Mouse (Mus musculus) myocyte (in vitro differentiated cells): Measurements from ENCODE around the gene Ncr1. TPM values are rescaled to one million over a fixed set of nuclear protein-coding genes. Genes with fewer than 3 reads are reported as not detected.

Experiments used
- H3K27me3 ChIP-seq: one replicate; pipeline ENCODE4 v1.6.1; 2011; ENCODE audit not compliant: control insufficient read depth, insufficient read depth, insufficient read length
- H3K36me3 ChIP-seq: one replicate; pipeline ENCODE4 v1.6.1; 2011; ENCODE audit not compliant: control insufficient read depth, insufficient read depth
- H3K4me2 ChIP-seq: one replicate; pipeline ENCODE4 v1.6.1; 2011; ENCODE audit warnings: low read depth, control low read depth
- H3K4me3 ChIP-seq: one replicate; pipeline ENCODE4 v1.5.1; 2011; ENCODE audit warnings: mild to moderate bottlenecking, control low read depth, moderate library complexity
- H3K79me2 ChIP-seq: one replicate; pipeline ENCODE4 v1.6.1; 2011; ENCODE audit not compliant: control insufficient read depth, insufficient read depth
- H3ac ChIP-seq: one replicate; pipeline ENCODE4 v1.6.1; 2011; ENCODE audit not compliant: control insufficient read depth, insufficient read length
- CEBPB ChIP-seq: IDR thresholded peaks from 2 replicates; pipeline ENCODE4 v1.6.1; 2011; ENCODE audit warnings: mild to moderate bottlenecking, moderate library complexity; ENCODE audit not compliant: poor library complexity, insufficient read depth, severe bottlenecking
- E2F4 ChIP-seq: IDR thresholded peaks from one replicate; pipeline ENCODE4 v1.6.1; 2011; ENCODE audit warnings: mild to moderate bottlenecking, control low read depth, moderate library complexity; ENCODE audit not compliant: insufficient read depth
- MAX ChIP-seq: IDR thresholded peaks from one replicate; pipeline ENCODE4 v1.6.1; 2011; ENCODE audit warnings: low read depth, mild to moderate bottlenecking, control low read depth
- MYOD1 ChIP-seq, 3 experiments: IDR thresholded peaks; one replicate each; pipeline ENCODE4 v1.6.1; 2011; ENCODE audit warnings: control low read depth in 2 of 3, low read depth in 2 of 3, mild to moderate bottlenecking in 2 of 3, moderate library complexity in 1 of 3; ENCODE audit not compliant: insufficient read length in 2 of 3, control insufficient read depth in 1 of 3
- MYOG ChIP-seq, 3 experiments: IDR thresholded peaks; one replicate each; pipeline ENCODE4 v1.6.1; 2011; ENCODE audit warnings: control low read depth in 2 of 3, low read depth in 2 of 3, mild to moderate bottlenecking in 2 of 3; ENCODE audit not compliant: insufficient read length in 2 of 3, control insufficient read depth in 1 of 3, insufficient read depth in 1 of 3
- POLR2A ChIP-seq: IDR thresholded peaks from one replicate; pipeline ENCODE4 v1.6.1; 2011; ENCODE audit warnings: low read depth, mild to moderate bottlenecking, control low read depth, moderate library complexity; ENCODE audit not compliant: insufficient read length
- POLR2AphosphoS2 ChIP-seq: IDR thresholded peaks from one replicate; pipeline ENCODE4 v1.6.1; 2011; ENCODE audit warnings: low read depth, control low read depth; ENCODE audit not compliant: insufficient read length
- REST ChIP-seq: IDR thresholded peaks from one replicate; pipeline ENCODE4 v1.6.1; 2011; ENCODE audit warnings: mild to moderate bottlenecking, control low read depth, moderate library complexity; ENCODE audit not compliant: insufficient read depth, insufficient read length
- SRF ChIP-seq: IDR thresholded peaks from one replicate; pipeline ENCODE4 v1.6.1; 2011; ENCODE audit warnings: low read depth; ENCODE audit not compliant: control insufficient read depth, insufficient read length
- TCF12 ChIP-seq: IDR thresholded peaks from one replicate; pipeline ENCODE4 v1.6.1; 2011; ENCODE audit warnings: mild to moderate bottlenecking, control low read depth; ENCODE audit not compliant: poor library complexity, insufficient read depth, severe bottlenecking
- TCF3 ChIP-seq: IDR thresholded peaks from one replicate; pipeline ENCODE4 v1.6.1; 2011; ENCODE audit warnings: low read depth, control low read depth; ENCODE audit not compliant: insufficient read length
- USF1 ChIP-seq: IDR thresholded peaks from one replicate; pipeline ENCODE4 v1.6.1; 2011; ENCODE audit warnings: low read depth, mild to moderate bottlenecking, control low read depth, moderate library complexity
- polyA plus RNA-seq: library from polyadenylated mRNA; unstranded; fragments of >200 nt; fragmentation: generic; extraction: Trizol; gene quantifications from one replicate; pipeline ENCODE4 v1.2.1, GENCODE M21; 2012; ENCODE audit warnings: missing spikeins

The Ncr1 gene
- polyA plus RNA-seq, 1 experiment, result not detected

- Histone ChIP-seq H3K36me3 (no peaks in the 10 kb centered on the region), H3K4me3 (no peak overlapping the region), H3K79me2 (no peaks in the 10 kb centered on the region), H3K4me2 (no peak overlapping the region), H3ac (no peak overlapping the region), H3K27me3 (no peaks in the 10 kb centered on the region)
- TF ChIP-seq REST (no peak), TCF3 (no peak), POLR2AphosphoS2 (no peak), E2F4 (no peak), POLR2A (no peak), TCF12 (no peak), MYOD1 (IDR thresholded peaks at IDR 0.05; ENCODE audit: control insufficient read depth in 1 of 3, insufficient read length in 2 of 3, low read depth in 2 of 3) (no peak), MAX (no peak), CEBPB (no peak), MYOG (IDR thresholded peaks at IDR 0.05; ENCODE audit: control insufficient read depth in 1 of 3, insufficient read depth in 1 of 3, insufficient read length in 2 of 3, low read depth in 2 of 3) (no peak), SRF (no peak), USF1 (no peak)
These were observed 14.2 kb upstream of the Ncr1 start for GRCm38 (mm10) chr7:4323301-4323700.

- Histone ChIP-seq H3K79me2 (no peaks in the 10 kb centered on the region), H3K4me2 (no peak overlapping the region), H3ac (no peak overlapping the region)
These were observed 36.0 kb downstream of the Ncr1 start for GRCm38 (mm10) chr7:4373521-4373920.

More at GRCm38 (mm10) chr7:4373521-4373920, 36.0 kb downstream of the Ncr1 start:
- Histone ChIP-seq H3K36me3 (no peaks in the 10 kb centered on the region), H3K4me3 (no peak overlapping the region), H3K27me3 (no peaks in the 10 kb centered on the region)
- TF ChIP-seq SRF, result no peak
- TF ChIP-seq TCF3, result no peak
- no peak for TF ChIP-seq REST
- no peak for TF ChIP-seq POLR2AphosphoS2
- no peak for TF ChIP-seq CEBPB
- TF ChIP-seq MAX, result no peak
- no peak for TF ChIP-seq MYOD1 (IDR thresholded peaks at IDR 0.05; ENCODE audit: control insufficient read depth in 1 of 3, insufficient read length in 2 of 3, low read depth in 2 of 3)
- TF ChIP-seq MYOG (IDR thresholded peaks at IDR 0.05; ENCODE audit: control insufficient read depth in 1 of 3, insufficient read depth in 1 of 3, insufficient read length in 2 of 3, low read depth in 2 of 3), result no peak
- TF ChIP-seq POLR2A, result no peak
- no peak for TF ChIP-seq TCF12
- TF ChIP-seq USF1, result no peak
- no peak for TF ChIP-seq E2F4

Other genes starting within 250 kb of the Ncr1 start
- 0.10 TPM for gene Ttyh1, start 218.3 kb upstream of the Ncr1 start, polyA plus RNA-seq
- 33.3 TPM for gene Leng8, start 200.7 kb upstream of the Ncr1 start, polyA plus RNA-seq
- gene Leng9, start 187.3 kb upstream of the Ncr1 start, polyA plus RNA-seq, result 3.2 TPM
- 26.5 TPM for gene Cdc42ep5, start 172.9 kb upstream of the Ncr1 start, polyA plus RNA-seq
- not detected for gene Lilra5, start 100.0 kb upstream of the Ncr1 start, polyA plus RNA-seq
- gene Gp6, start 60.0 kb downstream of the Ncr1 start, polyA plus RNA-seq, result not detected
- gene Rdh13, start 107.9 kb downstream of the Ncr1 start, polyA plus RNA-seq, result 16.4 TPM
- gene Eps8l1, start 123.0 kb downstream of the Ncr1 start, polyA plus RNA-seq, result 0.12 TPM
- 39.0 TPM for gene Ppp1r12c, start 164.0 kb downstream of the Ncr1 start, polyA plus RNA-seq
- 1,403 TPM for gene Tnnt1, start 178.7 kb downstream of the Ncr1 start, polyA plus RNA-seq
- 13.3 TPM for gene Tnni3, start 186.5 kb downstream of the Ncr1 start, polyA plus RNA-seq
- gene Dnaaf3, start 194.7 kb downstream of the Ncr1 start, polyA plus RNA-seq, result 2.2 TPM
- gene Syt5, start 209.8 kb downstream of the Ncr1 start, polyA plus RNA-seq, result 0.22 TPM